Mouse (Mus musculus) v-Abl transformed pro-B cells (cell line): ENCODE results near the gene Gm10447.

Experiments
- in situ Hi-C, 2 experiments: fragments of 400-800 bp; cut with MboI; formaldehyde crosslinking; loops; one replicate each; pipeline ENCODE4 v1.15.1; 2025; ENCODE audit not compliant: unreplicated experiment in 2 of 2

The Gm10447 gene

DNA sequence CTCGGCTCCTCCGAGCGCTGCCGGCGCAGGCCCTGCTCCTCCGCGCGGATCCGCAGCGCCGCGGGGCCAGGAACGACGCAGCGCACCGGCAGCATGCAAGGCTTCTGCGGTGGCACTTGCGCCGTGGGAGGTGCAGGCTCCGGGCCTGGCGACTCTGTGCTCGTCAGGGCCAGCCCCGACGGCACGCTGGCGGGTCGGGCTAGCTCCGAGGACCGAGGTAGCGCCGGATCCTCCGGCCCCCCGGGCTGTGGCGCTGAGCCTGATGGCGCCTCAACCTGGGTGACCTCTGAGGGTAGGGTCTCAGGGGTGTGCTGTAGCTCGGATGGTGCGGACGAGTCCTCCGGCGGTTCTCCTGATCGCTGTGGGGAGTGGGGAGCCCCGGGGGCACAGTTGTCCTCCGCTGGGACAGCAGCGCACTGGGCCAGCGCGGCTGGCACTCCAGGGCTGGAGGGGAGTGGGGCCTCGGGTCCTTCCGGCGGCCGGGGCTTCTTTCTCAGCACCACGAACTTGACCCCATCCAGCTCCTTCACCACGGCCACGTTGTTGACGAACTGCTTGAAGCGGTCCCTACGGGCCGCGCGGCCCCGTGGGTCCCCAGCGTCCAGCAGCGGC, 22.4 kb upstream of the Gm10447 start:
- in situ Hi-C loops = no loop called here

DNA sequence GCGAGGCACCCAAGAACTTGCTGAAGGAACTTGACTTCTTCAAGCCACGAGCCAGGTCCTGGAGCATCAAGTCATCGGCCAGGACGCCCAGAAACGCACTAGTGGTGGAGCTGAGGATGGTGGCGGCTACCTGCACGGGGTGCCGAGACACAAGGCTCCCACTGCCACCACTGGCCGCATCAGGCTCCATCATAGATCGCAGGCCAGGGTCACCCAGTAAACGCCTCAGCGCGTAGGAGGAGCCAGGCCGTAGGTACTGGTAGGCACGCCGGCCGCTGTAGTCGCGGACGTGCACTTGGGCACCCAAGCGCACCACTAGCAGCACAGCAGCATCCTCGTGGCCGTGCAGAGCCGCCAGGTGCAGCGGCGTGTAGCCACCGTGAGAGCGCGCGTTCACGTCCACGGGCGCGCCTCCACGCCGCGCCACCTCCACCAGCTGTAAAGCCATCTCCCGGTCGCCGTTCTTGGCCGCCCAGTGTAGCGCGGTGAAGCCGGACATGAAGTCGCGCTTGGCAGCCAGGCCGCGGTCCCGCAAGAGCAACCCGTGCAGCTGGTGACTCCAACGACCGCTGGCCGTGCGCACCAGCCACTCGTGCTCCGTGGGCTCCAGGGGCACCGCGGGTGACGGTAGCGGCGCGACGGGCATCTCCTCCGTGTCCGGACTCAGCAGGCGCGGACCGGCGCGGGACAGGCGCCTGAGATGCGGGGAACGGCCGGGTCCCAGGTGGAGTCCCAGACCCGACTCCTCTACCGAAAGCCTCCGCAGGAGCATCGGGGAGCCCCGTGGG, 21.7 kb upstream of the Gm10447 start:
- in situ Hi-C loops = no loop called here

DNA sequence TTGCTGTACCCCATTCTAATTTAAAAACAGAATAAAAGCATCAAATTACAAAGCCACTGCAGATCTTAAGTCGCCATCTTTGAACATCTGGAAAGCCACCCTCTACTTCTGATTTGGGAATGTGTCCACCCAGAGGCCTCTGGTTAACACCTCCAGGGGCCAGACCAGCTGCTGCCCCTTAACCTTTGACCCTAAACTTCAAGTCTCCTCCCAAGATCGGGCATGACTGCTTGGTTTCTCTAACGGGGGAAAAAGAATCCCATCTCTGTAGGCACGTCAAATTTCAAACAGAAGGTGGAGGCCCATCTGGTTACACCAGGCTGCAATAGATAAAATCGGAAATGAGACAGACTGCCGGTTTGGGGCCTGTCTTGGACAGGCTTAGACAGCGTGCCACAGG, 20.9 kb upstream of the Gm10447 start:
- in situ Hi-C loops = no loop called here

DNA sequence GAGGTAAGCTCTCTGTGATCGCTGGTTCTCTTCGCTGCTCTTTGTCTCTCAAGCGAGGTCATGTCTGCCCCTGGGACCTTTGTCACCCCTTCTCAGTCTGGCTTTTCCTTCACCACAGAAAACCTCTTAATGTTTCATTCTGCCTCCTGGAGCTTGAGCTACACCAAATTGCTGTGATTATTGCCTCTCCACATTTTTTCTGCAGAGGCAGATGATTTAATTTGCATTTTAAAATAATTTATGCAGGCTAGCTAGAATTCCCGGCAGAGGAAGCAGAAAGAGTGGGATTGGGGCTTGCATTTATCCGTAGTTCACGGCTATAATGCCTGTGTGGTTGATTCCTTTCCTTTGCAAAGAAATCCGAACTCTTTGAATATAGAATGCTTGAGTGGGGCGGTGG, 18.7 kb upstream of the Gm10447 start:
- in situ Hi-C loops = no loop called here

DNA sequence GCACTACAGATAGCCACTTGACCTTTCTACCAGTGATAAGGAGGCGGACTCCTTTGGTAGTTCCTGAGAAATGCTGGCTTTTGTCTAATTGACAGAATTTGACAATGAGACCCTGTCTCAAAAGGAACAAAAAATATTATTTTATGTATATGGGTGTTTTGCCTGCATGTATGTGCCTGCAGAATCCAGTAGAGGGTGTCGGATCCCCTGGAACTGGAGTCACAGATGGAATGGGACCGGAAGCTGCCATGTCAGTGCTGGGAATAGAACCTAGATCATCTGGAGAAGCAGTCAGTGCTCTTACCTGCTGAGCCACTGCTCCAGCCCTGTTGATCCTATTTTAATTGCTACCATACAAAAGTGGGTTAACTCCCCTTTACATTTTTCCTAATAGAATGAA, 15.8 kb upstream of the Gm10447 start:
- in situ Hi-C loops = loop anchor here in 1 of 2 experiments (25.0 kb wide), 1 partner anchor 790 kb away; the partner anchor contains the start of gene Il3

DNA sequence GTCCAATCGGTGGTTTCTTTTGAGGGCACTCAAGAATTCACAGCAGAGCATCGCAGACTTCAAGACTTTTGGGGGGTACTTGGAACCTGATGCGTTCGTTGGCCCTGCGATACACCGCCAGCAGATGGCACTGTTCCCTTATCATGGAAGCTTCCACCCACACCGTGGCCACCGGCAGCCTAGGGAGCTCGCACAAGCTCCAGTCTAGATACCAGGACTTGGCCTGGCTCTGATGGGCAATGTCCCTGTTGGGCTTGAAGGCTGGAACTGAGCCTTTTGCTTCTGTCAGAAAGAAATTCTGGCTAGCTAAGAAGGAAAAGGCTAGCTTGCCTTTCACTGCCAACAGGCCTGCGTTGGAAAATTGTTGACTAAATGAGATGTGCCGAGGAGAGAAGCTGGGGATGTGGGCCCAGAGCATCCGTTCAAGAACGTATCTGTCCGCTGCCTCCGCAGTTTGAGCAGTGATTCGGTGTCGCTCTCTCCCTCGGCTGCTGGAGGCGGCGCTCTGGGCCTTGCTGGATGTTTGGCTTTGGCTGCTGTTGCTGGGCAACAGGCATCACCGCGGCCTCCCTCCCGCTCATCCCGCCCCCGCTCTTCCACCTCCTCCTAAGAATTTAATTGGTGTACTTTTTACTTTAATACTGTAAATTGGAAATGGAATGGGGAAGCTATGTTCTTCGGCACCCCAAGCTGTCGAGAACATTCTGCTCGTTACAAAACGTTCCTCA, 13.2 kb upstream of the Gm10447 start, which contains the start of gene Gm9837:
Gene Gm9837, minus strand, starts transcription at position 512 of the 728 bp plus-strand sequence.
- in situ Hi-C loops = loop anchor here (5.0 to 25.0 kb wide), 5 partner anchors 157 to 792 kb away; partner anchors contain the start of gene Il3 (in 1 of the 2)

DNA sequence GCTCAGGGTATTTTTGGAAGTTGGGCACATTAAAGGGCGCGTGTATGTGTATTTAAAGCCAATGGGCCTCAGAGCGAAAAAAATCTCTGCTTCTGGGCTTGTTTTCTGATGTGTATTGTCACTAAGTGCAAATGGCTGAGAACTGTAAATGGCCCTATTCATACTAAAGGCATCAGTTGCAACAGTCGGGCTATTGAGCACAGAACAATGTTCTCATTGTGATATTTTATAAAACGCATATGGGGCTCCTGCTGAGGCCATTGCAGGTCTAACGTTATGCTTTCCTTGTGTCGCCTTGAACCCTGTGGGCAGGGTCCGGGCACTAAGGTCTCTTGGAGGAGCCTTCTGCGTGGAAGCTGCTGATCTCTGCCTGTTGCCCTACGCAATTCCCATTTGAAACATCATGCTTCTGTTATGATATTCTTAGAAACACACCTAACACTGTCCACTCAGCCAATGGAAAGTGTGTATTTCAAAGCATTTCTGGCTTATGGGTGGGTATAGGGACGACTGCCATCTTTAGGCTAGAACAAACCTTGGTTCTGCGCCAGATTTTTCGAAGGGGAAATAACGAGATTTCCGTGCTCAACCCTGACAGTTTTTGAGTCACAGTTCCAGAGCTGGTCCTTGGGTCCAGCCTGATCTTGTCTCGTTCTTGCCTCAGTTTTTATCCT, 12.5 kb upstream of the Gm10447 start:
- in situ Hi-C loops = loop anchor here (5.0 to 25.0 kb wide), 5 partner anchors 158 to 793 kb away; partner anchors contain the start of gene Il3 (in 1 of the 2)

DNA sequence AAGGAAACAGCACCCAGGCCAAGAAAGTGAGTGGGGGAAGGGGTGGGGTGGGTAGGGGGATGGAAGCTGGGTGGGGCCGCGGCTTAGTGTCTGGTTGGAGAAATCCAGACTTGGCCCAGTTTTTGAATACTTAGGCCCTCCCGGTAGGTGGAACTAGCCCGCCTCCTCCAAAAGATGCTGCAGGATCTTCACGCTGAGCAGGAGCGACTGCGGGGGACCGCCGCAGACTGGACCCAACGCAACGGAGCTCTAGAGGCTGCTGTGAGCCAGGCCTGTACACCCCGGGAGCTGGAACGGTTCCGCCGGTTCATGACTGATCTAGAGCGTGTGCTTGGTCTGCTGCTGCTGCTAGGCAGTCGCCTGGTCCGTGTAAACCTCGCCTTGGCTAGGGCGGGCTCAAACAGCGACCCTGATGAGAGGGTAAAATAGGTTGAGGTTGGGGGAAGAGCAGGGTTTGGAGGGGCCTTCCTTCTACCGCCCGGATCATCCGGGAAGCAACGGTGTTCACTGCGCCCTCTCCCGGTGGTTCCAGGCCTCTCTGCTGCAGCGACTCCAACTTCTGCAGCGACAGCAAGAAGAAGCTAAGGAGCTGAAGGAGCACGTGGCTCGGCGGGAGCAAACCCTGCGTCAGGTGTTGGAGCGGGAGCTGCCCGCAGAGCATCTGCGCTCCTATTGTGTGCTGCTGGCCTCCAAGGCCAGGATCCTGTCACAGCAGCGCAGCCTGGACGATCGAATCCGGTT, 9.5 kb upstream of the Gm10447 start:
- in situ Hi-C loops = loop anchor here (5.0 to 25.0 kb wide), 5 partner anchors 161 to 796 kb away; partner anchors contain the start of gene Il3 (in 1 of the 2)

DNA sequence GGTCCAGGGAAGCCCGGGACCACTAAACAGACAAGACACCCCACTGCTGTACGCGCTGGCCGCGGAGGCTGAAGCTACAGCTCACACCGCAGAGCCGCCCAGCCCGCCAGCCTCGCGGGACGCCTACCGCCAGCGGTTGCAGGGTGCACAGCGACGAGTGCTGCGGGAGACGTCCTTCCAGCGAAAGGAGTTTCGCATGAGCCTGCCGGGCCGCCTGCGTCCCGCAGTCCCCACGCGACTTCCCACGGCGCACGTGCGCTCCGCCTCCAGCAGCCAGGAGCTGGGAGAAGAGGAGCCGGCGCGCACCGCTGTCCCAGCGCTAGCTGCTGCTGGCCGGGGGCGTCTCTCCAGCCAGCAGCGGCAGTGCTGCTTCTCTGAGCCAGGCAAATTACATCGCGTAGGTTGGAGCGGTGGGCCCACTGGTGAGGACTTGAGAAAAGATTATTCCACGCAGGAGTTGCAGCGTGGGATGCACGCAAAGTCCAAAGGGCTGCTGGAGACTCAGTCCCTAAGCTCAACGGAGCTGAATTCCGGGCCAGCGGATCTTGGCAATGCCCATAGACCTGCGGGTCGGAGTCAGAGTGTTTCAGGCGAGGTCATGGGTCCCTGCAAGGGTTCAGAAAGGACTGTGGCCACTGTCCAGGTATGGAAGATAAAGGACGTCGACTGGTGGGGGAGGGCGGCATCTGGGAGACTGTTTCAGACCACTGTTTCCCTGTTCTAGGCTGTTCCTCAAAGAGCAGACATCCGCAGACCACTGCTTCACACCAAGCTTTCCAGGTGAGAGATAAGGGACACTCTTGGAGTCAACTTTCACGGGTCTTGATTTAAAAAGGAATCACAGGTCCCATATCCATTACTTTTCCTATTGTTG, 6.9 kb upstream of the Gm10447 start:
- in situ Hi-C loops = loop anchor here (10.0 to 25.0 kb wide), 2 partner anchors 411 to 799 kb away; partner anchors contain the start of gene Il3 (in 1 of the 2)

DNA sequence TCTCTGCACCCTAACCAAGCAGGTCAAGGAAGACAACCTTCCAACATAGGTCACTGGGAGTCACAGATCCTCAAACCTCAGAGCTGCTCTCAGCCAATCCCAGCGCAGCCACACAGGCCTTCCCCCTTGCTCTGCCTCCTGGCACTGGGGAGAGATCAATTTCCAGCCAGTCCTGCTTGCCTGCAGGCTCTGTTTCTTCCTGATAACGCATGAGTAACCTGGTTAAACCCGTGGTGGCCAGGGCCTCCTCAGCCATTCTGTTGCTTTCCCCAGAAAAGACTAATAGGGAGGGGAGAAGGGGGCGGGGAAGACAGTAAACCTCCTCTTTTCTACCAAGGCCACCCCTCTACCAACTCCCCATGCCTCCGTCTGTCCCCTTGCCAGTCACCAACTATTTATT, 4.8 kb upstream of the Gm10447 start:
- in situ Hi-C loops = loop anchor here (10.0 to 25.0 kb wide), 2 partner anchors 413 to 801 kb away; partner anchors contain the start of gene Il3 (in 1 of the 2)

DNA sequence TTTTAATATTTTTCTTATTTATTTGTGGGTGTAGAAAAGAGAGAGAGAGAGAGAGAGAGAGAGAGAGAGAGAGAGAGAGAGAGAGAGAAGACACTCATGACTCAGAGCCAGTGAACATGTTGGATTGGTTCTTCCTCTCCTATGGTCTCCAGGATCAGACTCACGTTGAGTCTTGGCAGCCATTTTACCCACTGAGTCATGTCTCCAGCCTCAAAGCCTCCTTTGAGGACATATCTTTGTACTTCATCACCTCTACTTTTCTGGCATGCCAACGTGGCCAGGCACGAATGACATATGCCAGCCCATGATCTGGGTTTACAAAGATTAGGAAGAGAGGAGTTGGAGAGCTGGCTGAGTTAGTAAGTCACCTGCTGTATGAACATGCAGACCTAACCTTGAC, 3.3 kb upstream of the Gm10447 start:
- in situ Hi-C loops = loop anchor here (10.0 to 25.0 kb wide), 2 partner anchors 415 to 802 kb away; partner anchors contain the start of gene Il3 (in 1 of the 2)

DNA sequence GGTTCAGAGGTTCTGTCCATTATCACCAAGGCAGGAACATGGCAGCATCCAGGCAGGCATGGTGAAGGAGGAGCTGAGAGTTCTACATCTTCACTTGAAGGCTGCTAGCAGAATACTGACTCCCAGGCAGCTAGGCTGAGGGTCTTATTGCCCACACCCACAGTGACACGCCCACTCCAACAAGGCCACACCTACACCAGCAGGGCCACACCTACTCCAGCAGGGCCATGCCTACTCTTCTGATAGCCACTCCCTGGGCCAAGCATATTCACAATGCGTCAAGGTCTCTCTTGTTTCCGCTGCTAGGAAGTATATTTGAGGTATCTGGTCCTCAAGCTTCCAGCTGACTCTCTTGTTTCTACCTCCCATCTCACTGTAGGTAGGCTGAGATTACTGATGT, 2.1 kb upstream of the Gm10447 start:
- in situ Hi-C loops = loop anchor here in 1 of 2 experiments (25.0 kb wide), 1 partner anchor 803 kb away; the partner anchor contains the start of gene Il3

DNA sequence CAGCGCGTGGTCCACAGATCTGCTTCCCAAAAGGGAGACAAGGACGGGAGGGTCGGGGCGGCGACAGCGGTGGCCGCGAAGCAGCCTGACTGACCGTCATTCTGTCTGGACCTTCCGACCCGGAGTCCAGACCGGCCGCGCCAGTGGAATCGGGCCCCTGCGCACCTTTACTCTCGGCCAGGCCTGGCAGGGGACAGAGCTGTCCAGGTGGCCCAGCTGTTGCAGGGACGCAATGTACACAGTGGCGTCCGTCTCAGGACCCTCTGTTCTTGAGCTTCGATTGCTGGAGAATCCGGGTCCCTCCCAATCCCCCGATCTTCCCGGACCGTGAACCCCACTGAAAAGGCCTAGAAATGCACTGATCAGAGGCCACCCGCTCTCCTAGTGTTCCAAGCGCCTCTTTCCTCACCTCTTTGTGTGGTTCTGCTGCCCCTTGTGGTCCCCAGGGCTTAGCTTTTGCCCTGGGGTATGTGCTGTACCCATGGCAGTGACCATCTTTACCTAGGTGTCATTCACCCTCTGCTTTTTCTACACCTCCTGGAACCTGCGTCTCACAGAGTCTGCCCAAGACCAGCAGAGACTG, 553 bp upstream of the Gm10447 start:
- in situ Hi-C loops = loop anchor here in 1 of 2 experiments (25.0 kb wide), 1 partner anchor 805 kb away; the partner anchor contains the start of gene Il3

DNA sequence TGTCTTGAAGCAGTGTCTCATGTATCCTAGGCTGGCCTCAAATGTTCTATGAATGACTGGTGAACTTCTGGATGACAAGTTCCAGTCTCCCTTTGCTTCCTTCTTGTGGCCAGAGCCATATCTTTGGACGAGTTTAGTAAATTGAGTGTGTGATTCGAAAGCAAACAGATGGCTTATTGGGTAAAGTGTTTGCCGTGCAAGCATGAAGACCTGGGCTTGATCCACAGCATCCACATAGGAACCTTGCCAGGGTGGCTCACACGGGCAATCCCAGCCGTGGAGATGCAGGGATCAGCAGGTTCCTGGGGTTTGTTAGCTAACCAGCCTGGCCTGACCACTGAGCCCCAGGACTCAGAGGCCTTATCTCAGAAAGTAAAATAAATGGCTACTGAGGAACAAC, 3.9 kb downstream of the Gm10447 start:
- in situ Hi-C loops = loop anchor here in 1 of 2 experiments (25.0 kb wide), 1 partner anchor 809 kb away; the partner anchor contains the start of gene Il3

DNA sequence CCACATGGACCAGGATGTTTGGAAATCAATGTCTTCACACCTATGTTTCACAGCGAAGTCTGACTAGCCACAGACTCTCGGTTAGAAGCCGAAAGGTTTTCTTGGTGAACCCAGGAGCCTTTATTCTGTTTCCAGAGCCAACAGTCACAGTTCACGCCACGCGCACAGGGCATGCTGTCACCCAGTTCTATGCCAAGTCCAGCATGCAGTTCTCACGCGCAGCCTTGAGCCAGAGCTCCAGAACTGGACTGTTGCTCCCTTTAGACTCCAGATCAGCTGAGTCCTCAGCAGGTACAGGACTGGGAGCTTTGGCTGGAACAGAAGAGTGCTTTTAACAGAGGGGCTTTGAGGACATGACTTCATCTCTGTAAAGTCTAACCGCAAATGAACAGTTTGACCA, 4.5 kb downstream of the Gm10447 start:
- in situ Hi-C loops = loop anchor here in 1 of 2 experiments (25.0 kb wide), 1 partner anchor 810 kb away; the partner anchor contains the start of gene Il3

DNA sequence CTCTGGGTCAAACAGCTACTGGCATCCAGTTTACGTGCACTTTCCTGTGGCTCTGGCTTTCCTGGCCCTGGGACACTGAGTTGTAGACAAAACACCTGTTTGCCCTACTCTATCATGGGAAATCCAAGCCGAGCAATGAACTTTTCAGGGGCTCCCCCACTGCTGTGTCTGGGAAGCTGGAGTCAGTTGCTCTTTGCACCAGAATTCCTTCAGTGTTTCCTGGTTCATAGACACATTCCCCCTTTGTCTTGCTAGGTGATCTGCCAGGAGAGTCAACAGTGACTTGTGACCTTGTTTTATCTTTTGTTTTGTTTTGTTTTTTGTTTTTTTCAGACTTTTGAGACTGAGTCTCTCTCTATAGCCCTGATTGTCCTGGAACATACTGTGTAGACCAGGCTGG, 5.5 kb downstream of the Gm10447 start:
- in situ Hi-C loops = loop anchor here in 1 of 2 experiments (25.0 kb wide), 1 partner anchor 811 kb away; the partner anchor contains the start of gene Il3

DNA sequence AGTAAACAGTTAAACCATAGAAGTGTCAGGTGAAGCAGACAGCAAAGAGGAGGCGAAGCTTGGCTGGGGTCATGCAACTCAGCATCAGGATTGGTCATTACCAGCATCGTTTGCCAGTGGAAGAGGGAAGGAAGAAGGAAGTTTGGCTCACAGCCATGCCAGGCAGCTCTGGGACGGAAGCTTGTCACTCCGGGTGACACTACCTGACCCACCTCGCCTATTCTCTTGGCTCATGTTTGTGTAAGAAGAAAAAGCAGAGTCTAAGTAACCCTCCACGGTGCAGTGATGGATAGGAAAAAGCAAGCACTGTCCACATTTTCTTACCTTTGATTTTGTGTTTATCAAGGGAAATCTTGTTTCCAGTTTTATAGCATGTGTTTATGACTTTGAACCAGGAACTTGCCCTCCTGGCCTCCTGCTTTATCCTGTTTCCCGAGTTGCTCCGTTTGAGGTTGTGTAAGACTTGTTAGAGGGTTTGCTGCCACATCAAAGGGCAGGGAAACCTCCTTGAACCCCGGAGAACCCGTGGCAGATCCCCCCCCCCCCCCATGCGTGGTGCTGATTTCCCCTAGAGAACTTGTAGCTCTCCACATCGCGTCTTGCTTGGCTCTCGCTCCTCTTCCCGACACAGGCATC, 6.7 kb downstream of the Gm10447 start:
- in situ Hi-C loops = loop anchor here in 1 of 2 experiments (25.0 kb wide), 1 partner anchor 812 kb away; the partner anchor contains the start of gene Il3
